Mouse (Mus musculus): ENCODE measurements around the gene Gm29609. TPM values are rescaled to one million over a fixed set of nuclear protein-coding genes. Genes with fewer than 3 reads are reported as not detected.
"Not testable (repeated sequence)": the region's sequence is repeated elsewhere in the genome, so short reads cannot be mapped to it uniquely, and the experiment has no call there.

The Gm29609 gene
- polyA plus RNA-seq (2015; fragmentation: Nextera tagmentation; extraction: Ambion mirVana): 1.1 and 1.4 TPM in 2 replicates

- Histone ChIP-seq H3K4me1 (peaks cover 10% of the 10 kb centered on the region; the same call in 1 of the 2 replicates), H3K4me2 (peak within 1 kb of the TSS; percentile 83), H3K36me3 (no peaks in the 10 kb centered on the region), H3K9ac (peak within 1 kb of the TSS; percentile 67), H3K9me3 (no peaks in the 10 kb centered on the region), H3K4me3 (peak within 1 kb of the TSS; percentile 81), H3K27ac (peak within 1 kb of the TSS; percentile 99), H3K27me3 (no peaks in the 10 kb centered on the region)
- under 1% methylated on average over 59 of the region's 59 CpGs for WGBS
- ATAC-seq (ENCODE audit: borderline replicate concordance, extremely low read depth, low FRiP score, low TSS enrichment): peak; percentile 99
Measured at GRCm38 (mm10) chr5:31179766-31180630, at the start of gene Gm29609, which contains the start of gene Gtf3c2. TSS of gene Gm29609 (minus strand) at chr5:31179911. TSS of gene Gtf3c2 (minus strand) at chr5:31180144.

- Histone ChIP-seq H3K36me3 (no peaks in the 10 kb centered on the region), H3K9ac (no peak overlapping the region), H3K9me3 (no peaks in the 10 kb centered on the region), H3K4me1 (peaks cover 1% of the 10 kb centered on the region; the same call in 1 of the 2 replicates), H3K4me2 (no peak overlapping the region), H3K4me3 (no peak overlapping the region), H3K27me3 (no peaks in the 10 kb centered on the region), H3K27ac (no peak overlapping the region)
- 63% methylated on average over 1 of the region's 1 CpGs for WGBS
- ATAC-seq (ENCODE audit: borderline replicate concordance, extremely low read depth, low FRiP score, low TSS enrichment): no peak
Measured at GRCm38 (mm10) chr5:31226641-31227040, 46.9 kb upstream of the Gm29609 start.

GRCm38 (mm10) chr5:31222696-31223095 lies 43.0 kb upstream of the Gm29609 start:
- ATAC-seq (ENCODE audit: borderline replicate concordance, extremely low read depth, low FRiP score, low TSS enrichment): no peak
- Histone ChIP-seq H3K4me2 (no peak overlapping the region), H3K9me3 (no peaks in the 10 kb centered on the region), H3K27me3 (no peaks in the 10 kb centered on the region), H3K4me3 (no peak overlapping the region), H3K36me3 (no peaks in the 10 kb centered on the region), H3K4me1 (peaks cover 14% of the 10 kb centered on the region), H3K9ac (no peak overlapping the region), H3K27ac (no peak overlapping the region)
- WGBS: 89% methylated on average over 9 of the region's 9 CpGs

- Histone ChIP-seq H3K27me3 (no peaks in the 10 kb centered on the region), H3K9ac (peak overlapping the region; percentile 84), H3K27ac (peak overlapping the region; percentile 83), H3K36me3 (no peaks in the 10 kb centered on the region), H3K9me3 (no peaks in the 10 kb centered on the region), H3K4me1 (peaks cover 14% of the 10 kb centered on the region), H3K4me3 (peak overlapping the region; percentile 89), H3K4me2 (peak overlapping the region; percentile 73)
- 14% methylated on average over 11 of the region's 11 CpGs for WGBS
- ATAC-seq (ENCODE audit: borderline replicate concordance, extremely low read depth, low FRiP score, low TSS enrichment): no peak
Measured at GRCm38 (mm10) chr5:31221304-31221945, 41.7 kb upstream of the Gm29609 start.

GRCm38 (mm10) chr5:31220448-31221303 lies 41.0 kb upstream of the Gm29609 start, which contains the start of gene Ppm1g:
TSS of gene Ppm1g (minus strand) at chr5:31220687.
- WGBS: under 1% methylated on average over 67 of the region's 70 CpGs
- peak; percentile 97 for ATAC-seq (ENCODE audit: borderline replicate concordance, extremely low read depth, low FRiP score, low TSS enrichment)

GRCm38 (mm10) chr5:31219911-31220447 lies 40.3 kb upstream of the Gm29609 start:
- Histone ChIP-seq H3K4me2 (peak overlapping the region; percentile 73), H3K27me3 (no peaks in the 10 kb centered on the region), H3K27ac (peak overlapping the region; percentile 88), H3K9me3 (no peaks in the 10 kb centered on the region), H3K36me3 (no peaks in the 10 kb centered on the region), H3K9ac (peak overlapping the region; percentile 84), H3K4me1 (peaks cover 14% of the 10 kb centered on the region), H3K4me3 (peak overlapping the region; percentile 89)
- ATAC-seq (ENCODE audit: borderline replicate concordance, extremely low read depth, low FRiP score, low TSS enrichment): peak; percentile 60
- WGBS: under 1% methylated on average over 40 of the region's 40 CpGs

More at GRCm38 (mm10) chr5:31220448-31221303, 41.0 kb upstream of the Gm29609 start, which contains the start of gene Ppm1g:
- peak within 1 kb of the TSS; percentile 89 for H3K4me3 ChIP-seq
- peaks cover 14% of the 10 kb centered on the region for H3K4me1 ChIP-seq
- peak within 1 kb of the TSS; percentile 88 for H3K27ac ChIP-seq
- H3K9me3 ChIP-seq: no peaks in the 10 kb centered on the region
- no peaks in the 10 kb centered on the region for H3K36me3 ChIP-seq
- H3K27me3 ChIP-seq: no peaks in the 10 kb centered on the region
- peak within 1 kb of the TSS; percentile 73 for H3K4me2 ChIP-seq
- peak within 1 kb of the TSS; percentile 84 for H3K9ac ChIP-seq

GRCm38 (mm10) chr5:31219474-31219873 lies 39.8 kb upstream of the Gm29609 start:
- H3K27ac ChIP-seq: peak overlapping the region; percentile 88
- peak overlapping the region; percentile 89 for H3K4me3 ChIP-seq
- no peak for ATAC-seq (ENCODE audit: borderline replicate concordance, extremely low read depth, low FRiP score, low TSS enrichment)
- no peaks in the 10 kb centered on the region for H3K9me3 ChIP-seq
- H3K4me1 ChIP-seq: peaks cover 14% of the 10 kb centered on the region
- H3K4me2 ChIP-seq: peak overlapping the region; percentile 73
- 2% methylated on average over 11 of the region's 11 CpGs for WGBS
- H3K9ac ChIP-seq: peak overlapping the region; percentile 84
- H3K27me3 ChIP-seq: no peaks in the 10 kb centered on the region
- H3K36me3 ChIP-seq: no peaks in the 10 kb centered on the region

- peaks cover 14% of the 10 kb centered on the region for H3K4me1 ChIP-seq
Measured at GRCm38 (mm10) chr5:31219070-31219469, 39.4 kb upstream of the Gm29609 start.

GRCm38 (mm10) chr5:31218294-31218693 lies 38.6 kb upstream of the Gm29609 start:
- no peak for ATAC-seq (ENCODE audit: borderline replicate concordance, extremely low read depth, low FRiP score, low TSS enrichment)
- H3K4me2 ChIP-seq: peak overlapping the region; percentile 73; the same call in 1 of the 2 replicates

More at GRCm38 (mm10) chr5:31219070-31219469, 39.4 kb upstream of the Gm29609 start:
- Histone ChIP-seq H3K27me3 (no peaks in the 10 kb centered on the region), H3K4me3 (peak overlapping the region; percentile 89), H3K36me3 (no peaks in the 10 kb centered on the region), H3K27ac (peak overlapping the region; percentile 31; the same call in 1 of the 2 replicates), H3K4me2 (peak overlapping the region; percentile 73), H3K9me3 (no peaks in the 10 kb centered on the region), H3K9ac (0 out of 2 replicates have a peak overlapping the region, but pooled peaks have one; percentile 9)
- 0% methylated on average over 2 of the region's 2 CpGs for WGBS
- no peak for ATAC-seq (ENCODE audit: borderline replicate concordance, extremely low read depth, low FRiP score, low TSS enrichment)

GRCm38 (mm10) chr5:31216554-31216953 lies 36.8 kb upstream of the Gm29609 start:
- peaks cover 12% of the 10 kb centered on the region for H3K4me1 ChIP-seq
- not testable (repeated sequence) for H3K4me2 ChIP-seq; H3K36me3 ChIP-seq; H3K27me3 ChIP-seq; H3K27ac ChIP-seq; H3K4me3 ChIP-seq; H3K9me3 ChIP-seq; ATAC-seq (ENCODE audit: borderline replicate concordance, extremely low read depth, low FRiP score, low TSS enrichment); H3K9ac ChIP-seq
- WGBS: 86% methylated on average over 6 of the region's 6 CpGs

More at GRCm38 (mm10) chr5:31218294-31218693, 38.6 kb upstream of the Gm29609 start:
- no peaks in the 10 kb centered on the region for H3K36me3 ChIP-seq
- H3K27me3 ChIP-seq: no peaks in the 10 kb centered on the region
- H3K27ac ChIP-seq: peak overlapping the region; percentile 55; the same call in 1 of the 2 replicates
- no peaks in the 10 kb centered on the region for H3K9me3 ChIP-seq
- H3K4me1 ChIP-seq: peaks cover 14% of the 10 kb centered on the region
- 55% methylated on average over 7 of the region's 7 CpGs for WGBS
- H3K9ac ChIP-seq: no peak overlapping the region
- 0 out of 2 replicates have a peak overlapping the region, but pooled peaks have one; percentile 3 for H3K4me3 ChIP-seq

Data from lung, embryonic 15.5 days (tissue).